Mouse (Mus musculus) hindlimb bud, embryonic 11.5 days (tissue): ENCODE results near the gene Rb1.
A peak's percentile ranks its signal among the peaks of the same experiment; 100 is the strongest.

Experiments
- DNase-seq: peaks from one replicate; pipeline ENCODE4 v3.0.0-alpha.2; 2012; ENCODE audit warnings: low read depth, low spot score; ENCODE audit errors: extremely low spot score

Rb1 gene

DNA sequence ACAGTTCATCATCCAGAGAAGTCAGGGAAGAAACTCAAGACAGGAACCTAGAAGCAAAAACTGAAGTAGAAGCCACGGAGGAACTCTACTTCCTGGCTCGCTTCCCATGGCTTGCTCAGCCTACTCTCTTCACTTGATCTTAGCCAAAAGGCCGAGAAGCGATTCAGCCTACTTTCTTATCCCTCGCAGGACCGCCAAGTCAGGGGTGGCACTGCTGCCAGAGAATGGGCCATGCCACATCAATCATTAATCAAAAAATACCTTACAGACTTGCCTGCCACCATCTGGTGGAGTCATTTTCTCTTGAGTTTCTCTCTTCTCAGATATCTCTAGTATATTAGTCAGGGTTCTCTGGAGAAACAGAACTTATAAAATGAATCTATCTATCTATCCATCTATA lies 160.5 kb downstream of the Rb1 start:
- no peak for DNase-seq

DNA sequence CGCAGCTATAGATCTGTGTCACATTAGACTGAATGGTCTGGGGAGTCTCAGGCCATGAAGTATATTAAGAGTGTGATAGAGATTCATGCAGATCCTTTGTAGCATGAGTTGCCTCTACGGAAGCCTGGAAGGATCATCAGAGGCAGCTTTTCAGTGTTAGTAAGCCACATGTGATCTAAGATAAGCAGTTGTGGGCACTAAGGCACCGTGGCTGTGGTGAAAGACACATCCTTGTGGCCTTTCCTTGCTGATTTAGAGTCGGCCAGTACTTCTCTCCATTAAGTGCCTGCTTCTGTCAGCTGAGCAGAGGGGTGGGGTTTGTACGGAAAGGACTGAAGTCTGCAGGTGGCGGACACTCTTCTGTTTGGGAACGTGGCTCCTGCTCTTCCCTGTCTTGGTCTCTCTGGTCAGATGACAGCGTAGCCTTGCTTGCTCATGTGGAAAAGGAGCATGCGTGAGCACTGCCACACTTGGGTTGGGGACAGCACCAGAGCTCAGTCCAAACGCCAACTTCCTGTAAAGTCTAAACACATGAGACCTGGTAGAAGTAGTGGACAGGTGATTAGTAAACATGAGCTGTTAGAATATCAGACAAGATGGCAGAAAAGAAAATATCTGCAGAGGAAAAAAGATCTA lies 162.1 kb downstream of the Rb1 start:
- DNase-seq = no peak

DNA sequence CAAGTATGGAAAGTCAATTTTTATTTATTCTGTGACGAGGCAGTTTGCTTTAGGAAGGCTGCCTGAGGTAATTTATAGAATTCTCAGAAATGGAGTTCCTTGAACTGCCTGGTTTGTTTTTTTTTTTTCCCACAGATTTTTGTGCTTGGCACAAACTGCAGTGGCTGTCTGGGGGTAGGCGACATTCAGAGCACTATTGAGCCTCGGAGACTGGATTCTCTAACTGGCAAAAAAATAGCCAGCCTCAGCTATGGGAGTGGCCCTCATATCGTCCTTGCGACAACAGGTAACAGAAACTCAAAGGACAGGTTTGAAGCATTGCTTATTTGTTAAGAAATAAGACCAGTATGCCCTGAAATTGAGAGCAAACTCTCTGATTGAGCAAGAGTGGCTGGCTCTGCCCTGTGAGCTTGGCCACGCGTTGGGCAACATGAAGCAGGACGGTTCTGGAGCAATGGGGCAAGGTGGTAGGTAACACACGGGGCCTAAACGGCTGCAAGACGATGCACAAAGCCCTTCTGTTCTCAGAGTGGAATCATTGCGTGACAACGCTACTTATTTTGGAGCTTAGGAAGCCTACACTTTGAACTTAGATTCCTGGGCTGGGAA lies 163.3 kb downstream of the Rb1 start:
- DNase-seq = no peak

DNA sequence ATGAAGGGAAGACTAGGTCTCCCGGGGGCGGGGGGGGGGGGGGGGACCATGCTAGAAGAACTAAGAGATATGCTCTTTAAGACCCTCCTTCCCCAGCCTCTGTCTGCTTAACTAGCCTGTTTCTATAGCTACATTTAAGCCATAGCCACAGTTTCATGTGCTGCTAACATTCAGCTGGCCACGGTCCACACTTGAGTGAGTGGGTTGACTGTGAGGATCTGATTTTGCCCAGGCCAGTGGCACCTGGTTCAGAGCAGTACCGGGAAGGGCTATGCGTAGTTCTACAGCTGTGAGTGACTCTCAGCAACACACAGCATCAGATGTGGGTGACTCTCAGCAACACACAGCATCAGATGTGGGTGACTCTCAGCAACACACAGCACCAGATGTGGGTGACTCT lies 164.3 kb downstream of the Rb1 start:
- no peak for DNase-seq

DNA sequence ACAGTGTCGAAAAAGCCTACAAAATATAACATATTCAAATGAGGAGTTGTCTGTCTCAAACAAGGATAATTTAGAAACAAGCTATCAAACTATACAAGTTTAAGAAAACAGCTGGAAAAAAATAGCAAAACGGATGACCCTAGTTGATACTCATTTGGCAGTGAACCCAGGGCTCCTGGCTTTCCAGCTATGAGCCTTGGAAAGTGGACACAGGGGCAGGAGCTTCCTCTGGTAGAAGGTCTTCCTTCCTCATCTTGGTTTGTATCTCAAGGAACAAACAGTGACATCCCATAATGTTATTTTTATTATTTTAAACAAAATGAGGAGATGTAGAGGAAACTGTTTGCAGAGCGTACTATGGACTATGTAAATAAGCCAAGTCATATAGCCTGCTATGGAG lies 177.5 kb downstream of the Rb1 start:
- no peak for DNase-seq

DNA sequence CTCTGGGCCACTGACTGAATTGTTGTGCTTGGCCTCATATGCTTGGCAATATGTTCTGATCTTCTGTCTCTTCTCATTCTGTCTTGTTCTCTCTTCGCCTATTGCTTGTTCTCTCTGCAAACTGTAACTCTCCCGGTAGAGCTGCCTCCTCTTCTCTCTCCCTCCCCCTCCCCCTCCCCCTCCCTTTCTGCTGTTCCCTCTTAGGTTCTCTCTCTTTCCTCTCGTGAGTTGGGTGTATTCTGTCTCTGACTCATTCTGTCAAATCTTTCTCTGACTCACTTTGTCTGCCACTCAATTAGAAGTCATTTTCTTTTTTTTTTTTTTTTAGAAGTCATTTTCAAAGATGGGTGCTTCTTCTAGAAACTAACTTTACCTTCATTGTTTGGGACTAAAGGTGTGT lies 178.9 kb downstream of the Rb1 start:
- DNase-seq = no peak

DNA sequence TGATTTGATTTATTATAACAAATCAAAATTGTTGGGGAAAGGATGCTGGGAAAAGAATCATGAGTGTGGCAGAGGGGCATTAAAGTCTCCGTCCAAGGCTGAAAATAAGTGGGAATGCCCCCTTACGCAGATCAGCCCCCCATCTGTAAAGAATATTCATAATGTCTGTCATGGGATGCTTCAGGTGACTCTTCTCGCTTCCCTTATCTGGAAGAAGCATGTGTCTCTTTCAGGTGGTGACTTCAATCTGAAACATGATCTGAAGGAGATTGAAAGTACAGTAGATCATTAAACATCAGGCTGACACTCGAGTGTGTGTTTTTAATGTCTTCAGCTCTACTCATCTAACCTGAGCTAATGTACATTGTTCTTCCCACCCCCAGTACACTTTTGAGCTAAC lies 180.1 kb downstream of the Rb1 start:
- DNase-seq = no peak

DNA sequence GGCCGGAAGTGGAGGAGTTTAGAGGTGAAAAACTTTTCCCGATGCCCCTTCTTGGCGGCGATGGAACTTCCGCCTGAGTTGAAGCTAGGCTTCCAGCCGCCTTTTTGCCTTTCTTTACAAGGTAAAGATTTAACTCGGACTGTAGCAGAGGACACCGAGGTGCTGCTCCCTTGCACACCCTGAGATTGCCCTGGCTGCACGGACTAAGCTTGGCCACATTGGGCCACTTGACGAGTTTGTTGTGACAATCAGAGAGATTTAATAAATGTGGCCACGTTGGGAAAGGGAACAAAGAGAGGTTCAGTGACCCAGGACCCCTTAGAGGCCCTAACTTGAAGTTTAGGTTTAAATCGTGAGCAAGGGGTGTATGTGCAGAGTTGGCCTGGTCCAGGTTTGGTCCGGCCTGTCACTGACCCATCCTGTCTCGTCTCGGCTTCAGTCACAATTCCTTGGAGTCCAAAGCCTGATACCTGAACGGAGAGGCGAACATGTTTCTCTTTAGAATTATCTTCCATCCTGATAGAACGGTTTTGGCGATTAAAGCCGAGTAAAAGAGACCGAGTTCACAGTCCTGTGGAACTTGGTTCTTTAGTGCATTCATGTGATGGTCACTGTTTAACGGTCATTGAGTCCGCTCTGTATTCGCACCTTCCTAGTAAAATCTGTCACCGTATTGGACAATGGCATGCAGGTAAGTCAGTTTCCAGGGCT lies 181.8 kb downstream of the Rb1 start:
- peak; percentile 12 for DNase-seq

DNA sequence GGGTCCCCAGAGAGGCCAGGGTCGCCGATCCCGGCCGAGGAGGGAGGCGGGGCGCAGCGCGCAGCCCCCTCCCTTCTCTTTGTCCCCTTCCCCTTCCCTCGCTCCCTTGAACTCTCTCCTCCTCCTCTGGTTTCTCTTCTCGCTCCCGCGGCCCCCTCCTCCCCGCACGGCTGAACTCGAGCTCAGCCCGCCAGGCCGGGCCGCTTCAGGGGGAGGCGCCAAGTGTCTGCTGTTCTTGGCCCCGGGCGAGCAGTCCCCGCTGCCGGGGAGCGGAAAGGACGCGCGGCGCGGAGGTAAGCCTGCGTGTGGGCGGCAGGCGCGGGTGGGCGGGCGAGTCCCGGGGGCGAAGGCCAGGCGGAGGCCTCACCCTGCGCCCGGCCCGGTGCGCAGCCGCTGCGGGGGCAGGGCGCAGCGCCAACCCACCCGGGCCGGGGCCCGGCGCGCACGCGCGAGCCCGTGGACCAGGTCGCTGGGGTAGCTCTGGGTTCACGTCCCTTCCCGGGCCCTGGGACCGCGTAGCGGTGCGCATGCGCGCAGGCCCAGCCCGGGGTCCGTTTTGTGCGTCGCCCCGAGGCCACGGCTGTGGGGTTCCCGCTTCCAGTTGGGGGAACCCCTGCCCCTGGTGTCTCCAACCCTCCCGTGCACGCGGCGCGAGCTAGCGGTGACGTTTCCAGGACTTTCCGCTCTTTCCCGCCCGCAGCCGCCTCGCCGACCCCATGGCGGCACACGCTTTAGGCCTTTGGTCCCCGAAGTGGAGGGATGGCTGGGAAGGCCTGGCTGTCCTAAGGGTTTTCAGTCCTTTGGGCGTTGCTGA lies 182.5 kb downstream of the Rb1 start:
- DNase-seq = peak; percentile 30

DNA sequence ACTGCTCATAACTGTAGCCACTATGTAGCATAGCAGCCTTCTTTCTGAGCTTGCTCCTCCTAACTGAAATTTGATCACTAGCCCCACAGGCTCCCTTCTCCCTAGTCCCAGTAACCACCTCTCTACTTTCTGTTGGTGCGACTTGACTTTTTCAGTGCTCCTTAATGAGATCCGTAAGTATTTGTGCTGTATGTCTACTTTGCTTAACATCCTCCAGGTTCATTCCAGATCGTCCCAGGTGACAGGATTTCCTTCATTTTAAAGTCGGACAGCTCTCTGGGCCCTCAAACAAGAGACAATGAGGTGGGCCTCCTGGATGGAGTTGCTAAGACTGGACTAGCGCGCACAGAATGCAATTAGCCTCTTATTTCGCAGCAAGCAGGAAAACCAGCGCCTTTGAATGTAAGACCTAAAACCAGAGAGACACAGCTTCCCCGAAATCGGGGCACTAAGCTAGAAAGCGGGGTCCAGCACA lies 183.2 kb downstream of the Rb1 start:
- DNase-seq = peak; percentile 54

DNA sequence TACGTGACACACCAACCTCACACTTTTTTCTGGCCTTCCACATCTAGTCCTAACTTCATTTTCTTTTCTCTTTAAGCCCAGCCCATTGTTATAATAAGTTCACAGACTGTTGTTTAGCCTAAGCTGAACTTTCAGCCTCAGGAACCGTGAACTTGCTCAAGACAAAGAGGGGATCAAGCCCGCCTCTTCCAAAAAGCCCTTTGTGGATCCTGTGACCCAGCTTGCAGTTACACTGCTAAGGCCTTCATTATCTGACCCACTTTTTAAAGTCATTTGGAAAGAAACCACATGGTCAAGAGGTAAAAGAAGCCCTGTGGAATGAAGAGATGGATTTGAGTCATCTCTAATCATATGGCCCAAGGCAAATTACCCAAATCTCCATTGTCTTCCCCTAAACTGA lies 183.8 kb downstream of the Rb1 start:
- DNase-seq = no peak

DNA sequence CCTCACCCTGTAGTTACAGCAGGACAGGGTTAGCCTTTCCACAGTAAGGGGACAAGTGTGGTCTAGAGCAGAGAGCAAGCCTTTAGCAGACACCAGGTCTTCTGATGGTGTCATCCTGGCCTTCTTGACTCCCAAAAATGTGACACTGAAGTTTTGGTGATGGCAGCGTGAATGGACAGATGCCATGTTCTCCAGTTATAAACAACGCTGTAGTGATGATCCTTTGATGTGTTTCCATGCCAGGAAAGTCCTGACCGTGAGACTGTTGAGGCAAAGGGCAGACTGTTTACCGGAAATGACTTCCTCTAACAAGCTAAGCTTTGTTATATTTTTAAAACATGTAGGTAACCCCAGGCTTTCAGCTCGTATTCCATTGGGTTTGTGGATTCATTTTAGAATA lies 185.8 kb downstream of the Rb1 start:
- DNase-seq = no peak

DNA sequence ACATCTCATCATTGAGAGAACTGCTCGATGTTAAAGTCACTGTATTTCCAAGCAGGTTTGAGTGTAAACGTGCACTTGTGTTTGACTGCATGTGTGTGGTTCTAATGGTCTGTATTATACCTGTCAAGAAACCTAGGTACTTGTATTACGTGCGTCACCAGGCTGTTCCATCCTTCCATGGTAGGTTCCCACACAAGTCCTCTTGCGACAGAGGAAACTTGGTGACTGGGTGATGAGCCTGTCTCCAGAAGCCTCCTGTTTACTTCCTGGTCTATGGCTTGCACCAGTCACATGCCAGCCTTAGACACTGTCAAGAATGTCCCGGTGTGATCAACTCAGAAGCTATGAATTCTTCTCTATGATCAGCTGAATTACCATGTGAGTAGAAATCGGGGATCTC lies 187.1 kb downstream of the Rb1 start:
- no peak for DNase-seq

DNA sequence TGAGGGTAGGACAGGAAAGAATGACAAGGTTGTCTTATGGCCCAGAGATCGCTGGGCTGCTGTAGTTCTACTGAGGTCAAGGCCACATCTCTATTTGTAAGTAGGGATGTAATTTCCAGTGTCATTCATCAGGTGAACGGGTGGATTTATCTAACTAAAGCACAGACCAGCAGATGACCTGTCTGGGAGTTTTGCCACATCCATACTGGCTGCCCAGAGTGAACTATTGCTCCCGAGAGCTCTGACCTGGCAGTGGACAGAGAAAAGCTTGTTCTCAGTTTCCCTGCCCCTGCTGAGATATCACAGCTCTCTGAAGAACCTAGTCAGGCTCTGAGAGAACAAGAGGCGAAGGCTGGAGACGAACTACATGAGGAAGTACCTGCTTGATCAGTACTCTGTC lies 188.4 kb downstream of the Rb1 start:
- DNase-seq = no peak
